Mouse (Mus musculus) megakaryocyte progenitor cell, adult 5-6 weeks (primary cell): Measurements from ENCODE around the gene Defb13. TPM values are rescaled to one million over a fixed set of nuclear protein-coding genes. Genes with fewer than 3 reads are reported as not detected.

Experiments used
- total RNA-seq, 2 experiments: library from RNA; stranded (forward) in 1 of 2; stranded (reverse) in 1 of 2; fragments of 157-497, 149-512 nt in 1 of 2; fragments of 200-1000 nt in 1 of 2; gene quantifications; 2 replicates each; pipeline versions ENCODE4 v1.2.3 to v1.2.4; 2015 to 2017

The Defb13 gene
- total RNA-seq, 2 experiments from 2014 or later: not detected

Other genes with a start within 250 kb of the Defb13 start
- gene AY761184, start 243.1 kb upstream of the Defb13 start, total RNA-seq (2015): not detected in 2 replicates
- gene AY761184, start 243.1 kb upstream of the Defb13 start, total RNA-seq (2017): not detected in 2 replicates
- gene Defa24, start 212.3 kb upstream of the Defb13 start, total RNA-seq (2015): not detected in 2 replicates
- gene Defa24, start 212.3 kb upstream of the Defb13 start, total RNA-seq (2017): not detected in 2 replicates
- not detected in 2 replicates for gene Defb50, start 123.2 kb upstream of the Defb13 start, total RNA-seq (2015)
- not detected in 2 replicates for gene Defb50, start 123.2 kb upstream of the Defb13 start, total RNA-seq (2017)
- not detected in 2 replicates for gene Defb2, start 106.8 kb upstream of the Defb13 start, total RNA-seq (2015)
- not detected in 2 replicates for gene Defb2, start 106.8 kb upstream of the Defb13 start, total RNA-seq (2017)
- gene Defb10, start 87.9 kb upstream of the Defb13 start, total RNA-seq (2015): not detected in 2 replicates
- gene Defb10, start 87.9 kb upstream of the Defb13 start, total RNA-seq (2017): not detected in 2 replicates
- gene Defb9, start 61.3 kb upstream of the Defb13 start, total RNA-seq (2015): not detected in 2 replicates
- not detected in 2 replicates for gene Defb9, start 61.3 kb upstream of the Defb13 start, total RNA-seq (2017)
- not detected in 2 replicates for gene Defb11, start 40.4 kb upstream of the Defb13 start, total RNA-seq (2015)
- gene Defb11, start 40.4 kb upstream of the Defb13 start, total RNA-seq (2017): not detected in 2 replicates
- not detected in 2 replicates for gene Defb15, start 14.1 kb upstream of the Defb13 start, total RNA-seq (2015)
- not detected in 2 replicates for gene Defb15, start 14.1 kb upstream of the Defb13 start, total RNA-seq (2017)
- not detected in 2 replicates for gene Defb35, start 8.4 kb upstream of the Defb13 start, total RNA-seq (2015)
- gene Defb35, start 8.4 kb upstream of the Defb13 start, total RNA-seq (2017): not detected in 2 replicates
- not detected in 2 replicates for gene Fam90a1a, start 12.0 kb downstream of the Defb13 start, total RNA-seq (2015)
- not detected in 2 replicates for gene Fam90a1a, start 12.0 kb downstream of the Defb13 start, total RNA-seq (2017)
- not detected in 2 replicates for gene Ccdc70, start 23.0 kb downstream of the Defb13 start, total RNA-seq (2015)
- not detected in 2 replicates for gene Ccdc70, start 23.0 kb downstream of the Defb13 start, total RNA-seq (2017)
- 3.6 and 5.1 TPM in 2 replicates for gene Atp7b, start 113.5 kb downstream of the Defb13 start, total RNA-seq (2015)
- gene Atp7b, start 113.5 kb downstream of the Defb13 start, total RNA-seq (2017): 2.1 and 3.9 TPM in 2 replicates
- 11.2 and 11.8 TPM in 2 replicates for gene Alg11, start 114.0 kb downstream of the Defb13 start, total RNA-seq (2015)
- gene Alg11, start 114.0 kb downstream of the Defb13 start, total RNA-seq (2017): 11.4 and 15.4 TPM in 2 replicates
- gene Nek5, start 178.3 kb downstream of the Defb13 start, total RNA-seq (2015): not detected in 2 replicates
- not detected in 2 replicates for gene Nek5, start 178.3 kb downstream of the Defb13 start, total RNA-seq (2017)
- gene Nek3, start 219.7 kb downstream of the Defb13 start, total RNA-seq (2015): 2.3 and 3.7 TPM in 2 replicates
- 2.8 and 5.0 TPM in 2 replicates for gene Nek3, start 219.7 kb downstream of the Defb13 start, total RNA-seq (2017)
- 44.7 and 46.0 TPM in 2 replicates for gene Ckap2, start 239.1 kb downstream of the Defb13 start, total RNA-seq (2015)
- 33.6 and 36.4 TPM in 2 replicates for gene Ckap2, start 239.1 kb downstream of the Defb13 start, total RNA-seq (2017)
- gene Vps36, start 246.0 kb downstream of the Defb13 start, total RNA-seq (2015): 37.9 and 44.6 TPM in 2 replicates
- 43.3 and 45.3 TPM in 2 replicates for gene Vps36, start 246.0 kb downstream of the Defb13 start, total RNA-seq (2017)